Mouse (Mus musculus): ENCODE measurements around the gene Raet1e.
"Not testable (repeated sequence)": the region's sequence is repeated elsewhere in the genome, so short reads cannot be mapped to it uniquely, and the experiment has no call there.

The Raet1e gene

DNA sequence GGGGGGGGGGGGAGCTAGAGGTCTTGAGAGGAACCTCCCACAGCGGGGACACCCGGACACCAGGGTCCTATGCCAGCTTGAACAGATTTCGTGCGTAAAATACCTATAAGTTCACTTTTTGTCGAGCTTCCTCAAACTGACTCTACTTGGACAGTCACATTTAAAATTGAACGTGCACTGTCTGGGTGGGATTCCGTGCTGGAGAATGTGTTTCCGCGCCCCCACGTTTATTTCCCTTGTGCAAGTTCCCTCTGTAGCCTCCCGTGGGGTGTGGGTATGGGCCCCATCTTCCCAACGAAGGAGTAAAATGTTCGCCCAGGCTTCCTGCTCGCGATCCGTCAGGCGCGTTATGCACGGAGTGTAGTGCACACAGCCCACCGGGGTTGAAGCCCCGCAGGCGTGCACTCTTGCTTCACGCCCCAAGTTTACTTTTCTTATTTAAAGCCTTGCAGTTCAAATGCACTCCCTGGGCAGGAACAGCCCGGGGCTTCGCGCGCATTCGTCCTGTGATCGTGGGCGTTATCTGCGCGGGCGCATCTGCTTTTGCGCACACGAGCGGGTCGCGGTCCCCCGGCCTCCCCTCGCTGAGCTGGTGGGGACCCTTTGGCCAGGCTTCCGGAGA is 115.4 kb downstream of the Raet1e start:
- DNase-seq (ENCODE audit: low read depth, low spot score): no peak

DNA sequence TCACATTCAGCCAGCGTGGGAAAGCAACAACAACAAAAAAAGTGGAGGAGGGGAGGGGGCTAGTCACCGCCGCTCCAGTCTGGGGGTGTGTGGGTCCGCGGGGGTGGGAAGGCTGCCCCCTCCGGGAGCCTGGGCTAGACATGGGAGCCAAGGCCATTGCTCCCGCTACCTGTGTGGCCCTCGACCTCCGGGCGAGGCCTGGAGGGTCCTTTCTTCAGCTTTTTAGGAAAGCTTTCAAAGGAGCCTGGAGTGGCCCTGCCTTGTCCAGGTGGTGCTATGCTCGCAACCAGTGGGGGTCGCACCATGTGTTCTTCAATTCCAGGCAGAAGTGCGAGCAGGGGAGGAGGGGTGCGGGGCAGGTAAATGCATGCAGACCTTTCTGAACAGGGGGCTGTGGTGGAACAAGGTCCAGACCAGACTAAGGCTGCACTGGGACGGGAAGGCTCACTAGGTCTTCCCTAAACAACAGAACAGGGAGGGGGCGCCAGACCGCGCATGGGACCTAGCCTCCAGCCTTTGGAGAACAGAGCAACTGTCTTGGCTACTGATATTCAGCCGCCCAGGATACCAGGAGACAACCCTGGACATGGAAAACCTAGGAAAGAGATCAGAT is 116.2 kb downstream of the Raet1e start:
- no peak for DNase-seq (ENCODE audit: low read depth, low spot score)

- not testable (repeated sequence) for DNase-seq (ENCODE audit: low read depth, low spot score)
Observed at GRCm38 (mm10) chr10:22278468-22278867, 120.1 kb downstream of the Raet1e start.

GRCm38 (mm10) chr10:22282816-22283215 is 124.4 kb downstream of the Raet1e start:
- DNase-seq (ENCODE audit: low read depth, low spot score): no peak

DNA sequence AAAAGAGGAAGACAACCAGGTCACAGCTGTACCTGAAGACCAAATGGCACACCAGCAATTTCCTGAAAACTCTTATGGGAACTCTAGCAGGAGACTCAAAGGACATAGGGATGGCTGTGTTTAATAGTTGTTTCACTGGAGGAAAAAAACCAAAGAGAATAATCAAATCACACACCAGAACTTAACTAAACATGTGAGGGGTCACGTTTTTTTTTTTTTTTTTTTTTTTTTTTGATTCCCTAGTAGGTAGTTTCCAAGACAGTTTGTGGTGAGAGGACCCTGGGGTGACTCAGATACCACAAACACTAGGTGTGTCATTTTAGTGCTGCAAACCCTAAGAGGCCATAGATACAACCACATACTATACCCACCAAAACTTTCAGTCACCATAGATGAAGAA is 137.3 kb downstream of the Raet1e start:
- no peak for DNase-seq (ENCODE audit: low read depth, low spot score)

- DNase-seq (ENCODE audit: low read depth, low spot score): no peak
Observed at GRCm38 (mm10) chr10:22297033-22297762, 138.8 kb downstream of the Raet1e start.

GRCm38 (mm10) chr10:22297766-22298461 is 139.5 kb downstream of the Raet1e start:
- no peak for DNase-seq (ENCODE audit: low read depth, low spot score)

DNA sequence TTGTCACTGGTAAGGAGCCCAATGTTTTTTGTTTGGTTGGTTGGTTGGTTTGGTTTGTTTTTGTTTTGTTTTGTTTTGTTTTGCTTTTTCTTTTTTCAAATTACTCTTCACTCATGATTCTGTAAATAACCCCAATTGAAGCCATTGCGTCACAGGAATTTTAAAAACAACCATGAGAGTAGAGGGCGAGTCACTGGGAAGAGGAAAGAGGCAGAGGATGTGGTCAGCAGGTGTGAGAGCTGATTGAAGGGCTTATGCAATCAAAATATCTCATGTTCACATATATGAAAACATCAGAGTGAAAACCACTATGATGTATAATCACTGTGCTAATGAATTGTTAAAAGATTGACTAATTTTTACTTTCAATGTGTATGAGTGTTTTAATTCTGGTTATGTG is 141.0 kb downstream of the Raet1e start:
- DNase-seq (ENCODE audit: low read depth, low spot score): no peak

DNA sequence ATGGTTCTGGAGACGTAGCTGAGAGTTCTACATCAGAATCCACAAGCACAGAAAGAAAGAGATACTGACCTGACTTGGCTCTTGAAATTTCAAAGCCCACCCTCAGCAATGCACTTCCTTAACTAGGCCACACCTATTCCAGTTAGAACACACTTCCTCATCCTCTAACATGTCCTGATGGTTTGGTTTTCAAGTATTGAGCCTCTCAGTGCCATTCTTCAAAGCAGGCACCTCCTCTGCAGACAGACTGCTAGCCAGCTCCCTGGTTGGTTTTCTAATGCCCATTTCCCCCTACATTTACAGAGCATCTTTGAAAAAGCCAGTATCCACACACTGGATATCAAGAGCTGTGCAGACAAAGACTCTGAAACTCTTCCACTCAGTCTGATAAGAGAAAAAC is 143.3 kb downstream of the Raet1e start:
- no peak for DNase-seq (ENCODE audit: low read depth, low spot score)

DNA sequence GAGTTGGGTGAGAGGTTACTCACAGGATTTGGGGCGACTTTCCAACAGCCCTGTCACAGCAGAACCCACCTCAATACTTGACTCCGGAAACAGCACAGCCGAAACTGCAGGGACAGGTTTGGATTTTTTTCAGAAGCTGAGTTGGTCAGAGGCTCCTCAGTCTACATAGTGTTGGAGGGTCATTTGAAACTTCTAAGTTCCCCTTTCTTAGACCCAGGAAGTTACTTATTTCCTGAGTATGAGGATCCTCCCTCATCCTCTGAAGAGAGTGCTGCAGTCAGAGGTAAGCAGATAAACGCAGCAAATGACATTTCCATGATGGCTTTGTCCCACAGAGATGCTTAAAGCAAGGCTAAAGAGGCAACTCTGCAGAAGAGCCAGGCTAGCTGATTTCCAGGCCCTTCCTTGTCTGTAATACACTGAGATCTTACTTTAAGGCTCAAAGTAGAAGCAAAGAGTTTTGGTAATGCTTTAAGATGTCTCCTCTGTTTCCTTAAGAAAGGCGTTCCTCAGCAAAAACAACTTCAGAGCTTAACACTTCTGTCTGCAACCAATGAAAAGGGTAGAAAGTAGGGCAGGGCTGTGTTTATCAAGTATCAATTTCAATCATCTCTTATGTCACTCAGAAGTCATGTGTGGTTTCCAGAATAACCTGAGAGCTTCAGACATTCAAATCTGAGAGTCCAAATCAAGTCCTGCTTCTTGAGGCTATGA is 144.1 kb downstream of the Raet1e start:
- DNase-seq (ENCODE audit: low read depth, low spot score): no peak

GRCm38 (mm10) chr10:22303736-22304135 is 145.4 kb downstream of the Raet1e start:
- no peak for DNase-seq (ENCODE audit: low read depth, low spot score)

DNA sequence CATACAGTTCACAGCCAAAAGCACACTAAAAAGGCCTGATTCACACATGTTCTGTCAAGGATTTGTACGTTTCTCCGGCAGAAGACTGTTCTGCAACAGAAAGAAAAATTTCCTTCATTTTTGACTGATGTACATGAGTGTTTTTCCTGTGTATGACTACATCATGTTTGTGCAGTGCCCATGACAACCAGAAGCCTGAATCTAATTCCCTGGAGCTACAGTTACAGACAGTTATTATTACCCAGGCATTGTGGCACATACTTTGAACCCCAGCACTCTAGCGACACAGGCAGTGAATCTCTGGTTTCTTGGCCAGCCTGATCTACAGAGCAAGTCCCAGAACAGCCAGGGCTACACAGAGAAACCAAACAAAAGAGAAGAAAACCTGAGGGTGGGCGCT is 147.4 kb downstream of the Raet1e start:
- DNase-seq (ENCODE audit: low read depth, low spot score): no peak

DNA sequence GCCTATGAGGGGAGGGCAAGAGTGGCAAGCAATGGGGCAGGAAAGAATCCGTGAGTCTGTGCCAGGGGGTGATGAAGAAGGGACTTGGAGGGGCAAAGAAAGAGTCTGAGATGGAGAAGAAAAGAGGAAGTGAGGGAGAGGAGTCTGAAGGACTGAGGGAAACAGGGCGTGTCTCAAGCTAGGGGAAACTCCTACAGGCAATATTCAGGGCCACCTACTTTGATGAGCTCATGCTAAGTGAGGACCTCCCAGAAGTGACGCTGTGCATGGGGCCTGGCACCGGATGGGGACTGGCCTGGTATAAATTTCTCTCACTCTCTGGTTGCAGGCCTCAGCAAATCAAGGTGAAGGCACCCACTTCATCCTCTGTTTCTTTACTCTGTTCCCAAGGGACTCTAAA is 148.1 kb downstream of the Raet1e start:
- DNase-seq (ENCODE audit: low read depth, low spot score): no peak

DNA sequence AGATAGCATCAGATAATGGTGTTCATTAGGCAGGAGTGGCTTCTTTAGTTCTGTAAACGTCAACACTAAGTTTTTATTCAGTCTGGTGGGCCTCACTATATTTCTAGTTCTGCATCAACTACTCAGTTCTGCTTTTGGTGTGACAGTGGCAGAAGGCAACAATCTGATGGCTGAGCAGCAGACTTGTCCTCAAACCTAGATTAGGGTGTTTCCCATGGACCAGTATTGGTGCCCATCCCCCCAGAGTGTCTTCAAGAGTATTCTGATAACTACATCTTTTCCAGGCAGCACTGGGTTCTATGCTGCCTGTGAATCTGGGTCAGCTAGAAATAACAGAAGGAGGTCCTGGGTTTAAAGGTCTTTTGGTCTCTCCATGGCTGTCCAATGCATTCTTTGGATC is 149.9 kb downstream of the Raet1e start:
- DNase-seq (ENCODE audit: low read depth, low spot score): no peak

DNA sequence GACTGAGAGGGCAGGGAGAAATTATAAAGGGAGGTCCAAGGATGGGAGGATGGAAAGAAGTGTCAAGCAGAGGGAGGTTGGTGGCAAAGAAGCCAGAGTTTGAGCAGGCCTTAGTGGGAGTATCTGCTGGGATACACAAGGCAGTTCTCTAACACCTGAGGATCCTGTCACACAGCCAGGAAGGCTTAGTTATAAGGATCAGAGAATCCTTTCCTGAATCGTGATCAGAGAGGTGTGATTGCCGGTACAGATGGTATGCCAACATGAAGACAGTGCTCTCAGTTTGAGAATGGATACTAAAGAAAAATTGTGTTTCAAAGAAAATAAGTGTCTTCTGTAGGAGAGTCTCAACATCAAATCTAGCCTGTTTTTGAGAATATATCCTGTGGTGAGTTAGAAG is 164.5 kb downstream of the Raet1e start:
- no peak for DNase-seq (ENCODE audit: low read depth, low spot score)

DNA sequence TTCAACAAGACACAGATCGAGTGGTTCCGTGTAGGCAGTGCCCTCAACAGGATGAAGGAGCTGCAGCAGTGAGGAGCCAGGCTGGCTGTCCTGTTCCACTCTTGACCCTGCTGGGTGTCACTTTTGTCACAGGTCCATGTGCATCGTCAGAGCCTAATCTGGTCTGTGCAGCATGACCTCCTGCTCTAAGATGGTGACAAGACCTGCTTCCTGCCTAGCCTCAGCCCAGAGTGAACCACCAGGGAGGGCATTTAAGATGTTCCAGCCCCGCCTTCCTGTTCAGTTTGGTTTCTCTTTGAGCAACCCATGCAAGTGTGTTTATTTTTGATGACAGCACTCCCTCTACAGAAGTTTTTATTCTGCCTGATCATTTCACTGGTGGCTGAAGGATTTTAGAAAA is 187.4 kb downstream of the Raet1e start:
- not testable (repeated sequence) for DNase-seq (ENCODE audit: low read depth, low spot score)

- DNase-seq (ENCODE audit: low read depth, low spot score): not testable (repeated sequence)
Observed at GRCm38 (mm10) chr10:22353548-22354195, 195.3 kb downstream of the Raet1e start.

- not testable (repeated sequence) for DNase-seq (ENCODE audit: low read depth, low spot score)
Observed at GRCm38 (mm10) chr10:22354196-22354574, 195.8 kb downstream of the Raet1e start.

GRCm38 (mm10) chr10:22357373-22357772 is 199.0 kb downstream of the Raet1e start:
- not testable (repeated sequence) for DNase-seq (ENCODE audit: low read depth, low spot score)

DNA sequence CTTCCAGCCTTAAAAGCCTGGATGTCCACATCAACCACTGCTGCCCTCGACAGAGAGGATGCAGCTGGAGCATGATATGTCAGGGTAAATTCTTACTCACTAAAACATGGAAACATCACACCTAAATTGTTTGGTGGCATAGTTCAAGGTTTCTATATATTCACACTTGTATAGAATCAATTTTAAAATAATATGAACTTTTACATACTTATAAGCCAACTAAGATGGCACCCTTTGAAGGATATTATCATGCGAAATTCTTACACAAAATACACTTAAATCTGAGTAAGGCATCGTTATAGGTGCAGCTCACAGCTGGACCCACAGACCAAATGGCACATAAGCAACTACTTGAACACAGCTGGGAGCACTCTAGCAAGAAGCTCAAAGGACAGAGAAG is 201.9 kb downstream of the Raet1e start, which contains the start of gene Raet1d:
Gene Raet1d (plus strand): TSS at position 301 of the 400 bp plus-strand sequence.
- not testable (repeated sequence) for DNase-seq (ENCODE audit: low read depth, low spot score)

DNA sequence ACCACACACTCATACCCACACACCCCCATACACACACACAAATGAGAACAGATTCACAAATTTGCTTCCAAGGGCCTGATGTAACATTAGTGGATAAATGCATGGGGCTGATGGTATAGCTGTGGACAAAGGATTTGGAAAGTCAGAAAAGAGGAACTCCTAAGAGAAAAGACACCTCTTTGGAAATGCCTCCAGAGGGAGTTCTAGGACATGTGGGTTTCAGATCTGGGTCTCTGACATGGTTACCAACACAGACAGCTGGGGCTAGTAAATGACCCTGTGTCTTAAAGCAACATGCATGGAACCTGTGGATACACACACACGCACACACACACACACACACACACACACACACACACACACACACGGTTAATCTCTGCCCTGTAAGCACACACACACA is 202.6 kb downstream of the Raet1e start:
- DNase-seq (ENCODE audit: low read depth, low spot score): not testable (repeated sequence)
